Mouse (Mus musculus) ovary, postnatal 10 days (tissue): Measurements from ENCODE around the gene Gadd45gip1.

ENCODE experiments used
- DNase-seq: peaks from one replicate; pipeline ENCODE4 v3.0.0; 2022; ENCODE audit warnings: low spot score

The Gadd45gip1 gene

GRCm38 (mm10) chr8:84832034-84832717, 854 bp downstream of the Gadd45gip1 start:
- peak; percentile 82 for DNase-seq

GRCm38 (mm10) chr8:84832759-84833742, 1.7 kb downstream of the Gadd45gip1 start:
- no peak for DNase-seq

GRCm38 (mm10) chr8:84834002-84834865, 2.9 kb downstream of the Gadd45gip1 start:
- no peak for DNase-seq

GRCm38 (mm10) chr8:84834866-84835855, 3.8 kb downstream of the Gadd45gip1 start:
- DNase-seq = no peak

GRCm38 (mm10) chr8:84837149-84837911, 6.0 kb downstream of the Gadd45gip1 start:
- no peak for DNase-seq

- no peak for DNase-seq
Observed at GRCm38 (mm10) chr8:84837912-84838470, 6.7 kb downstream of the Gadd45gip1 start.

- no peak for DNase-seq
Observed at GRCm38 (mm10) chr8:84838513-84838912, 7.2 kb downstream of the Gadd45gip1 start.

- DNase-seq = no peak
Observed at GRCm38 (mm10) chr8:84839411-84839810, 8.1 kb downstream of the Gadd45gip1 start.

- no peak for DNase-seq
Observed at GRCm38 (mm10) chr8:84839875-84840247, 8.5 kb downstream of the Gadd45gip1 start.

GRCm38 (mm10) chr8:84840248-84840999, 9.1 kb downstream of the Gadd45gip1 start, which contains the start of gene Rad23a:
Gene Rad23a (minus strand): TSS chr8:84840665.
- DNase-seq = peak; percentile 80

GRCm38 (mm10) chr8:84841514-84841913, 10.2 kb downstream of the Gadd45gip1 start:
- DNase-seq = no peak

- no peak for DNase-seq
Observed at GRCm38 (mm10) chr8:84844397-84845070, 13.2 kb downstream of the Gadd45gip1 start.

- no peak for DNase-seq
Observed at GRCm38 (mm10) chr8:84845355-84846093, 14.2 kb downstream of the Gadd45gip1 start.

- no peak for DNase-seq
Observed at GRCm38 (mm10) chr8:84846094-84846721, 14.9 kb downstream of the Gadd45gip1 start.

- peak; percentile 97 for DNase-seq
Observed at GRCm38 (mm10) chr8:84846722-84847572, 15.6 kb downstream of the Gadd45gip1 start, which contains the start of gene Calr. Gene Calr (minus strand): TSS chr8:84846934.
